Mouse (Mus musculus) liver, embryonic 11.5 days (tissue): Measurements from ENCODE around the gene Lingo2. TPM values are rescaled to one million over a fixed set of nuclear protein-coding genes. Genes with fewer than 3 reads are reported as not detected.
"Not testable (repeated sequence)": the region's sequence is repeated elsewhere in the genome, so short reads cannot be mapped to it uniquely, and the experiment has no call there.

Source experiments
- ATAC-seq: fragments of 200-750 bp; cut with Nextera tagmentation; replicated peaks from 2 replicates; pipeline ENCODE4 v1.8.0; 2017; ENCODE audit warnings: moderate number of reproducible peaks, mild to moderate bottlenecking, moderate TSS enrichment, moderate library complexity; ENCODE audit not compliant: low FRiP score
- DNase-seq: peaks from one replicate; pipeline ENCODE4 v3.0.0-alpha.2; 2017; ENCODE audit warnings: low spot score
- H3K27ac ChIP-seq: fragments of 300-500 bp; sonication (generic); 2 replicates; pipeline ENCODE4 v1.5.1; 2014; ENCODE audit warnings: mild to moderate bottlenecking, low read depth, low read length, control low read depth
- H3K27me3 ChIP-seq: fragments of 300-500 bp; sonication (generic); replicated peaks from 2 replicates; pipeline ENCODE4 v1.6.1; 2014; ENCODE audit warnings: low read length, mixed read lengths; ENCODE audit not compliant: control insufficient read depth, insufficient read depth
- H3K36me3 ChIP-seq: fragments of 300-500 bp; sonication (generic); 2 replicates; pipeline ENCODE4 v1.6.1; 2014; ENCODE audit warnings: mild to moderate bottlenecking, low read length, moderate library complexity, mixed read lengths; ENCODE audit not compliant: control insufficient read depth, insufficient read depth
- H3K4me1 ChIP-seq: fragments of 300-500 bp; sonication (generic); replicated peaks from 2 replicates; pipeline ENCODE4 v1.6.1; 2014; ENCODE audit warnings: low read length, mixed read lengths; ENCODE audit not compliant: control insufficient read depth, insufficient read depth
- H3K4me2 ChIP-seq: fragments of 300-500 bp; sonication (generic); 2 replicates; pipeline ENCODE4 v1.6.1; 2014; ENCODE audit warnings: mild to moderate bottlenecking, control low read depth, moderate library complexity
- H3K4me3 ChIP-seq: fragments of 300-500 bp; sonication (generic); 2 replicates; pipeline ENCODE4 v1.5.1; 2014; ENCODE audit warnings: low read depth, low read length, control low read depth
- H3K9ac ChIP-seq: fragments of 300-500 bp; sonication (generic); 2 replicates; pipeline ENCODE4 v1.6.1; 2014; ENCODE audit warnings: low read depth, low read length, control low read depth
- H3K9me3 ChIP-seq: fragments of 300-500 bp; sonication (generic); 2 replicates; pipeline ENCODE4 v1.6.1; 2016; ENCODE audit warnings: low read length, inconsistent platforms, mixed read lengths; ENCODE audit not compliant: control insufficient read depth
- WGBS: fragments of 180-500 bp; shearing (Covaris S2); extraction: QIAGEN DNeasy Blood & Tissue Kit; methylation state at CpG from one replicate; pipeline ENCODE4 v1.1.7; 2014; 5-methylcytosine and 5-hydroxymethylcytosine counted together
- polyA plus RNA-seq: library from polyadenylated mRNA; unstranded; fragments of >200 nt; fragmentation: Nextera tagmentation; extraction: Ambion mirVana; gene quantifications from 2 replicates; pipeline ENCODE4 v1.2.1, GENCODE M21; 2014

The Lingo2 gene
- polyA plus RNA-seq, 1 experiment from 2014 or later = 0.18 TPM

DNA sequence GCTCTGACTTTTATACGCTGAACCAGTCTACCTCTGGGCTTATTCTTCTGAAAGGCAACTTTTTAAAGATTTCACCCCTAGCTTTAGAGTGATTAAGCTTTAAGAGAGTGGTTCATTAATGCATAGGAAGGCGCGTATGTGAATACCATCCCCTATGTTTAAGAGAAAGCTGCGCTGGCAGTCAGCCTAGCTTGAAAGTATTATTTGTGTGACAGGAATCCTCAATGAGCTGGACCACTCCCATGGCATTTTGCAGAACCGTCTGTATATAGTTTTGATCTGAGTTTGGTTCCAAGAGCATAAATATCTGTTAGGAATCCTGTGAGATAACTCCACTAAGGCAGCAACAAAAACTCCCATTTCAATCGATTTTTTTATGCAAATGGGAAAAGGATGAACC, 1204.9 kb downstream of the Lingo2 start:
- no peaks in the 10 kb centered on the region for H3K36me3 ChIP-seq
- no peak overlapping the region for H3K4me2 ChIP-seq
- ATAC-seq = no peak
- H3K4me1 ChIP-seq = no peaks in the 10 kb centered on the region
- DNase-seq = no peak
- no peak overlapping the region for H3K4me3 ChIP-seq
- no peaks in the 10 kb centered on the region for H3K27me3 ChIP-seq
- no peak overlapping the region for H3K9ac ChIP-seq
- H3K27ac ChIP-seq = no peak overlapping the region
- no peaks in the 10 kb centered on the region for H3K9me3 ChIP-seq
- WGBS = 75% methylated on average over 6 of the region's 6 CpGs

GRCm38 (mm10) chr4:35724774-35725173, 1226.8 kb downstream of the Lingo2 start:
- Histone ChIP-seq H3K4me2 (no peak overlapping the region), H3K36me3 (no peaks in the 10 kb centered on the region), H3K27me3 (no peaks in the 10 kb centered on the region), H3K9me3 (no peaks in the 10 kb centered on the region), H3K4me1 (no peaks in the 10 kb centered on the region), H3K27ac (no peak overlapping the region), H3K9ac (no peak overlapping the region), H3K4me3 (no peak overlapping the region)
- WGBS = 57% methylated on average over 1 of the region's 1 CpGs
- no peak for ATAC-seq
- DNase-seq = no peak

GRCm38 (mm10) chr4:35704126-35704525, 1247.4 kb downstream of the Lingo2 start:
- no peaks in the 10 kb centered on the region for H3K4me1 ChIP-seq
- 44% methylated on average over 2 of the region's 2 CpGs for WGBS
- no peak overlapping the region for H3K4me3 ChIP-seq
- DNase-seq = no peak
- H3K9me3 ChIP-seq = no peaks in the 10 kb centered on the region
- ATAC-seq = no peak
- no peaks in the 10 kb centered on the region for H3K36me3 ChIP-seq
- no peaks in the 10 kb centered on the region for H3K27me3 ChIP-seq
- no peak overlapping the region for H3K4me2 ChIP-seq
- no peak overlapping the region for H3K9ac ChIP-seq
- H3K27ac ChIP-seq = no peak overlapping the region

- WGBS = 88% methylated on average over 1 of the region's 1 CpGs
- Histone ChIP-seq H3K4me3 (no peak overlapping the region), H3K9me3 (no peaks in the 10 kb centered on the region)
Measured at GRCm38 (mm10) chr4:35702661-35703060, 1248.9 kb downstream of the Lingo2 start.

DNA sequence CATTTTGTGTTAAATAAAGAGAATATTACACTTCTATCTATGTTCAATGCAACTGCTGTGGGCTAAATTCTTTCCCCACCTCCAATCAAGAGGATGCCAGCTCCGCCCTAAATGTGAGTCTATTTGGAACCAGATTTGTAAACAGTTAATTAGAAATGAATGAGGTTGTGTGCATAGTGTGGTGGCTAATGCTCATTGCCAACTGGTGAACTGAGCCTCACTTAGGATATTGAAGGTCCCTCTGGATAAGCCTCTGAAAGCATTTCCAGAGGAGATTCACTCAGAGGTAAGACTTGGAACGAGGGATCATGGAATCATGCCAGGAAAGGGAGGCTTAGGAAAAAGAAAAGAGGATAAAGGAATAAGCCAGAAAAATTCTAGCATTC, 1256.4 kb downstream of the Lingo2 start:
- WGBS = 73% methylated on average over 2 of the region's 2 CpGs
- ATAC-seq = no peak
- H3K4me1 ChIP-seq = no peaks in the 10 kb centered on the region
- no peaks in the 10 kb centered on the region for H3K36me3 ChIP-seq
- H3K9me3 ChIP-seq = no peaks in the 10 kb centered on the region
- DNase-seq = no peak
- H3K27ac ChIP-seq = no peak overlapping the region
- no peak overlapping the region for H3K4me3 ChIP-seq
- no peak overlapping the region for H3K9ac ChIP-seq
- H3K27me3 ChIP-seq = no peaks in the 10 kb centered on the region
- no peak overlapping the region for H3K4me2 ChIP-seq

More at GRCm38 (mm10) chr4:35702661-35703060, 1248.9 kb downstream of the Lingo2 start:
- ATAC-seq (no peak), DNase-seq (no peak)
- Histone ChIP-seq H3K4me2 (no peak overlapping the region), H3K27me3 (no peaks in the 10 kb centered on the region), H3K36me3 (no peaks in the 10 kb centered on the region), H3K27ac (no peak overlapping the region), H3K9ac (no peak overlapping the region), H3K4me1 (no peaks in the 10 kb centered on the region)

DNA sequence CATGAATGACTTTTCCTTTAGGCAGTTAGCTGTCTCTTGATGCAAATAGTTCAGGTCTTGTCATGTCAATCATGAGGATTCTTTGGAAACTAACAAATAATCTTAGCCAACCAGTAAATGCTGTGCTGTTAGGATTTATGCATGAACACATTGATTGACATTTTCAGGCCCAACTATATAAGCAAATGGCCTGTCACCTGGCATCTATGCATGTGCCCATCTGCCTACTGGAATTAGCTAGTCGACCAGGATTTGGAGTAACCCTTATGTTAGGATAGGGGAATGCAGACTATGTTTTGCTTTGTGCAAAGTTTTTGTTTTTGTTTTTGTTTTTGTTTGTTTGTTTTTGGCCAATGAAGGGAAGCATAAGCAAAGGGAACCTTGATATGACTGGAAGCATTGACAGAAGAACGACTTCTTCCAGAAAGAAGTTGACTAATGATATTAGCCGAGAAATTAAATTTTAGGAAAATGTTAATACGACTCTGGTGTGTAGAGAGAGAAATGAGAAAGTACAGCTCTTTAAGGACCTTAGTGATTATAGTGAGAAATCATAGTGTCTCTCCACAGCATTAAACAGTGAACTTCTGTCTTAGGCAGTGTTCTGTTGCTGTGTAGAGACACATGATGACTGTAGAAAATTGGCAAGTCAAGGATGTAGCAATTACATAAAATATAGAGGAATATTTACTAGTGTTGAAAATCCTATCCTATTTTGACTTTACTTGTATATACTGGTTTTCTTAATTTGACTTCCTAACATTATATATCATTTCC, 1257.0 kb downstream of the Lingo2 start:
- Histone ChIP-seq H3K36me3 (no peaks in the 10 kb centered on the region), H3K27me3 (no peaks in the 10 kb centered on the region), H3K9me3 (no peaks in the 10 kb centered on the region), H3K4me2 (no peak overlapping the region), H3K9ac (no peak overlapping the region), H3K4me3 (no peak overlapping the region), H3K27ac (no peak overlapping the region), H3K4me1 (no peaks in the 10 kb centered on the region)
- ATAC-seq = no peak
- 85% methylated on average over 4 of the region's 4 CpGs for WGBS
- DNase-seq = no peak

GRCm38 (mm10) chr4:35690521-35690920, 1261.0 kb downstream of the Lingo2 start:
- Histone ChIP-seq H3K4me2 (no peak overlapping the region), H3K9me3 (no peaks in the 10 kb centered on the region), H3K27me3 (no peaks in the 10 kb centered on the region), H3K9ac (no peak overlapping the region), H3K4me3 (no peak overlapping the region), H3K4me1 (no peaks in the 10 kb centered on the region), H3K27ac (no peak overlapping the region), H3K36me3 (no peaks in the 10 kb centered on the region)
- DNase-seq = no peak
- WGBS = 74% methylated on average over 5 of the region's 5 CpGs
- no peak for ATAC-seq

DNA sequence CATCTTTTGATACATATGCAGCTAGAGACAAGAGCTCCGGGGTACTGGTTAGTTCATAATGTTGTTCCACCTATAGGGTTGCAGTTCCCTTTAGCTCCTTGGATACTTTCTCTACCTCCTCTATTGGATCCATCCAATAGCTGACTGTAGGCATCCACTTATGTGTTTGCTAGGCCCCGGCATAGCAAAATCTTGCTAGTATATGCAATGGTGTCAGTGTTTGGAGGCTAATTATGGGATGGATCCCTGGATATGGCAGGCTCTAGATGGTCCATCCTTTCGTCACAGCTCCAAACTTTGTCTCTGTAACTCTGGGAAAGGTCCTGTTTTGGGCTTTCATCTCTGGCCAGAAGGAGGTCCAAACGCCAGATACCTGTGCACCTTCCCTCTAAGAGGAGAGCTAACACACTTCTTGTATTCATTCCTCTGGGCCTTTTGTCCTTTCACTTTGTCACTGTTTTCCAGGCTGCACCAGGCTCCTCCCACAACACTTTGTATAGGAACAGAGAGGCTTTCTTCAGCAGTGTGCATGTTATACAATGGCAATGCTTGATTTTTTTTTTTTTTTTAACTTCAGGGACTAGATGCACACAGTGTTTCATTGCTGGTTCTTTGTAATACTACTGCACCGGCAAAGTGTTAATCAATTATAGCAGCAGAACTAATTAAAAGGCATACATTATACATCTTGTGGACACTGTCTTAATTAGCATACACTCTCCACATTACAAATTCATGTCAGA, 1262.9 kb downstream of the Lingo2 start:
- H3K9me3 ChIP-seq, ATAC-seq, H3K27me3 ChIP-seq, H3K27ac ChIP-seq, H3K9ac ChIP-seq, H3K4me2 ChIP-seq, H3K4me3 ChIP-seq, H3K4me1 ChIP-seq, H3K36me3 ChIP-seq, DNase-seq: not testable (repeated sequence)
- 83% methylated on average over 4 of the region's 5 CpGs for WGBS
